Mouse (Mus musculus): ENCODE measurements around the gene Tekt2. TPM values are rescaled to one million over a fixed set of nuclear protein-coding genes. Genes with fewer than 3 reads are reported as not detected.
A peak's percentile ranks its signal among the peaks of the same experiment; 100 is the strongest.

The Tekt2 gene
- polyA plus RNA-seq, 1 experiment from 2014 or later, result 7.7 TPM

- no peak for ATAC-seq (ENCODE audit: low read depth)
- Histone ChIP-seq H3K9ac (replicated peaks; ENCODE audit: low read depth, low read length) (0 out of 2 replicates have a peak overlapping the region, but pooled peaks have one; percentile 21), H3K4me2 (ENCODE audit: low read depth, low read length) (peak overlapping the region; percentile 16; the same call in 1 of the 2 replicates), H3K27ac (ENCODE audit: low read depth, low read length) (no peak overlapping the region), H3K9me3 (ENCODE audit: control insufficient read depth, low read length) (no peaks in the 10 kb centered on the region), H3K4me3 (ENCODE audit: low read depth, low read length) (no peak overlapping the region), H3K27me3 (ENCODE audit: control insufficient read depth, insufficient read depth, low read length) (no peaks in the 10 kb centered on the region), H3K4me1 (ENCODE audit: control insufficient read depth, insufficient read depth, low read length) (peaks cover 7% of the 10 kb centered on the region), H3K36me3 (ENCODE audit: control insufficient read depth, insufficient read depth, low read length) (no peaks in the 10 kb centered on the region)
- WGBS, result 28% methylated on average over 13 of the region's 13 CpGs
Measured at GRCm38 (mm10) chr4:126324861-126325260, 627 bp downstream of the Tekt2 start.

GRCm38 (mm10) chr4:126322646-126323045 is 2.8 kb downstream of the Tekt2 start:
- H3K27ac ChIP-seq (ENCODE audit: low read depth, low read length), result no peak overlapping the region
- WGBS, result 94% methylated on average over 13 of the region's 13 CpGs
- no peaks in the 10 kb centered on the region for H3K9me3 ChIP-seq (ENCODE audit: control insufficient read depth, low read length)
- H3K9ac ChIP-seq (replicated peaks; ENCODE audit: low read depth, low read length), result no peak overlapping the region
- peaks cover 5% of the 10 kb centered on the region; the same call in 1 of the 2 replicates for H3K36me3 ChIP-seq (ENCODE audit: control insufficient read depth, insufficient read depth, low read length)
- no peak overlapping the region for H3K4me3 ChIP-seq (ENCODE audit: low read depth, low read length)
- H3K4me1 ChIP-seq (ENCODE audit: control insufficient read depth, insufficient read depth, low read length), result peaks cover 7% of the 10 kb centered on the region
- ATAC-seq (ENCODE audit: low read depth), result no peak
- no peaks in the 10 kb centered on the region for H3K27me3 ChIP-seq (ENCODE audit: control insufficient read depth, insufficient read depth, low read length)
- H3K4me2 ChIP-seq (ENCODE audit: low read depth, low read length), result no peak overlapping the region

GRCm38 (mm10) chr4:126321854-126322511 is 3.5 kb downstream of the Tekt2 start:
- peak; percentile 23 for ATAC-seq (ENCODE audit: low read depth)
- Histone ChIP-seq H3K27ac (ENCODE audit: low read depth, low read length) (no peak overlapping the region), H3K4me1 (ENCODE audit: control insufficient read depth, insufficient read depth, low read length) (peaks cover 7% of the 10 kb centered on the region), H3K9ac (replicated peaks; ENCODE audit: low read depth, low read length) (no peak overlapping the region), H3K27me3 (ENCODE audit: control insufficient read depth, insufficient read depth, low read length) (no peaks in the 10 kb centered on the region), H3K9me3 (ENCODE audit: control insufficient read depth, low read length) (no peaks in the 10 kb centered on the region), H3K4me2 (ENCODE audit: low read depth, low read length) (peak overlapping the region; percentile 76), H3K4me3 (ENCODE audit: low read depth, low read length) (peak overlapping the region; percentile 65), H3K36me3 (ENCODE audit: control insufficient read depth, insufficient read depth, low read length) (peaks cover 11% of the 10 kb centered on the region)
- 55% methylated on average over 28 of the region's 28 CpGs for WGBS

- peak; percentile 88 for ATAC-seq (ENCODE audit: low read depth)
- Histone ChIP-seq H3K4me3 (ENCODE audit: low read depth, low read length) (peak within 1 kb of the TSS; percentile 65), H3K9ac (replicated peaks; ENCODE audit: low read depth, low read length) (peak within 1 kb of the TSS; percentile 83)
Measured at GRCm38 (mm10) chr4:126321111-126321853, 4.2 kb downstream of the Tekt2 start, which contains the start of gene Adprhl2. Gene Adprhl2, minus strand, starts transcription at chr4:126321703.

GRCm38 (mm10) chr4:126319806-126320205 is 5.7 kb downstream of the Tekt2 start:
- H3K9me3 ChIP-seq (ENCODE audit: control insufficient read depth, low read length), result no peaks in the 10 kb centered on the region
- WGBS, result 96% methylated on average over 6 of the region's 6 CpGs
- H3K4me3 ChIP-seq (ENCODE audit: low read depth, low read length), result no peak overlapping the region
- H3K4me1 ChIP-seq (ENCODE audit: control insufficient read depth, insufficient read depth, low read length), result peaks cover 7% of the 10 kb centered on the region
- no peaks in the 10 kb centered on the region for H3K27me3 ChIP-seq (ENCODE audit: control insufficient read depth, insufficient read depth, low read length)
- ATAC-seq (ENCODE audit: low read depth), result no peak
- no peak overlapping the region for H3K4me2 ChIP-seq (ENCODE audit: low read depth, low read length)
- peaks cover 24% of the 10 kb centered on the region for H3K36me3 ChIP-seq (ENCODE audit: control insufficient read depth, insufficient read depth, low read length)
- no peak overlapping the region for H3K9ac ChIP-seq (replicated peaks; ENCODE audit: low read depth, low read length)
- H3K27ac ChIP-seq (ENCODE audit: low read depth, low read length), result no peak overlapping the region

More at GRCm38 (mm10) chr4:126321111-126321853, 4.2 kb downstream of the Tekt2 start, which contains the start of gene Adprhl2:
- peaks cover 18% of the 10 kb centered on the region for H3K36me3 ChIP-seq (ENCODE audit: control insufficient read depth, insufficient read depth, low read length)
- H3K4me1 ChIP-seq (ENCODE audit: control insufficient read depth, insufficient read depth, low read length), result peaks cover 7% of the 10 kb centered on the region
- no peaks in the 10 kb centered on the region for H3K27me3 ChIP-seq (ENCODE audit: control insufficient read depth, insufficient read depth, low read length)
- H3K9me3 ChIP-seq (ENCODE audit: control insufficient read depth, low read length), result no peaks in the 10 kb centered on the region
- WGBS, result under 1% methylated on average over 77 of the region's 80 CpGs
- H3K4me2 ChIP-seq (ENCODE audit: low read depth, low read length), result peak within 1 kb of the TSS; percentile 76
- H3K27ac ChIP-seq (ENCODE audit: low read depth, low read length), result peak within 1 kb of the TSS; percentile 81

DNA sequence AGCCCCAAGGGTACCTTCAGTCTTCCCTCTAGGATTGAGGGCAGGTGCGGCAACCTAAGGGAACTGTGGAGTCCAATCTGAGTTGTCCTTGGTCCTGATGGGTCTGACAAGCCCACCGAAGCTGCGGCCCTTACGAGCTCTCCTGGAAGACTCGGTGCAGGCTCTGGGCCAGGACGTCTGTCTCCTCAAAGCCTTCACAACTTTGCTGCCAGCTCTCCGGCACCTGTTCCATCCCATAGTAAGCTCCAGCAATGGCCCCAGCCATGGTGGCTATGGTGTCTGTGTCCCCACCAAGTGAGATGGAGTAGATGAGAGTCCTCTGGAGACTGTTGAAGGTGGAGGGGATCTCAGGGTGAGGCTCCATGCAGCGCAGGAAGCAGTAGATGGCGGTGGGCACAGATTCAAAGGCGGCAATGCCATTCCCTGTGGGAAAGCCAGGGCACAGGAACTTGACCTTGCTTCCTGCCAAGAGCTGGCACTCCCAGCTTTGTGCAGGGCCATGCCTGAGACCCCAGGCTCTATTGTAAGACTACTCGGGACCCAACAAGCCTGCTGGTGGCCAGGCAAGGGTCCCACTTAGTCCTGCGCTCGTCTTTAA is 8.9 kb downstream of the Tekt2 start:
- no peak for ATAC-seq (ENCODE audit: low read depth)
- Histone ChIP-seq H3K36me3 (ENCODE audit: control insufficient read depth, insufficient read depth, low read length) (peaks cover 31% of the 10 kb centered on the region), H3K4me3 (ENCODE audit: low read depth, low read length) (no peak overlapping the region), H3K9ac (replicated peaks; ENCODE audit: low read depth, low read length) (no peak overlapping the region), H3K4me2 (ENCODE audit: low read depth, low read length) (no peak overlapping the region), H3K27ac (ENCODE audit: low read depth, low read length) (no peak overlapping the region), H3K9me3 (ENCODE audit: control insufficient read depth, low read length) (no peaks in the 10 kb centered on the region), H3K27me3 (ENCODE audit: control insufficient read depth, insufficient read depth, low read length) (no peaks in the 10 kb centered on the region), H3K4me1 (ENCODE audit: control insufficient read depth, insufficient read depth, low read length) (peaks cover 7% of the 10 kb centered on the region)
- 94% methylated on average over 13 of the region's 13 CpGs for WGBS

GRCm38 (mm10) chr4:126315931-126316330 is 9.6 kb downstream of the Tekt2 start:
- ATAC-seq (ENCODE audit: low read depth), result no peak
- Histone ChIP-seq H3K4me3 (ENCODE audit: low read depth, low read length) (no peak overlapping the region), H3K9me3 (ENCODE audit: control insufficient read depth, low read length) (no peaks in the 10 kb centered on the region), H3K36me3 (ENCODE audit: control insufficient read depth, insufficient read depth, low read length) (peaks cover 31% of the 10 kb centered on the region), H3K27me3 (ENCODE audit: control insufficient read depth, insufficient read depth, low read length) (no peaks in the 10 kb centered on the region), H3K27ac (ENCODE audit: low read depth, low read length) (no peak overlapping the region), H3K4me1 (ENCODE audit: control insufficient read depth, insufficient read depth, low read length) (peaks cover 7% of the 10 kb centered on the region), H3K4me2 (ENCODE audit: low read depth, low read length) (no peak overlapping the region), H3K9ac (replicated peaks; ENCODE audit: low read depth, low read length) (no peak overlapping the region)
- WGBS, result 41% methylated on average over 5 of the region's 5 CpGs

- H3K4me3 ChIP-seq (ENCODE audit: low read depth, low read length), result no peak overlapping the region
- H3K36me3 ChIP-seq (ENCODE audit: control insufficient read depth, insufficient read depth, low read length), result peaks cover 31% of the 10 kb centered on the region
- no peaks in the 10 kb centered on the region for H3K9me3 ChIP-seq (ENCODE audit: control insufficient read depth, low read length)
- no peaks in the 10 kb centered on the region; the same call in 1 of the 2 replicates for H3K4me1 ChIP-seq (ENCODE audit: control insufficient read depth, insufficient read depth, low read length)
- H3K27ac ChIP-seq (ENCODE audit: low read depth, low read length), result no peak overlapping the region
- H3K27me3 ChIP-seq (ENCODE audit: control insufficient read depth, insufficient read depth, low read length), result no peaks in the 10 kb centered on the region
- H3K4me2 ChIP-seq (ENCODE audit: low read depth, low read length), result no peak overlapping the region
- no peak for ATAC-seq (ENCODE audit: low read depth)
- WGBS, result 57% methylated on average over 10 of the region's 10 CpGs
- no peak overlapping the region for H3K9ac ChIP-seq (replicated peaks; ENCODE audit: low read depth, low read length)
Measured at GRCm38 (mm10) chr4:126314393-126314792, 11.1 kb downstream of the Tekt2 start.

DNA sequence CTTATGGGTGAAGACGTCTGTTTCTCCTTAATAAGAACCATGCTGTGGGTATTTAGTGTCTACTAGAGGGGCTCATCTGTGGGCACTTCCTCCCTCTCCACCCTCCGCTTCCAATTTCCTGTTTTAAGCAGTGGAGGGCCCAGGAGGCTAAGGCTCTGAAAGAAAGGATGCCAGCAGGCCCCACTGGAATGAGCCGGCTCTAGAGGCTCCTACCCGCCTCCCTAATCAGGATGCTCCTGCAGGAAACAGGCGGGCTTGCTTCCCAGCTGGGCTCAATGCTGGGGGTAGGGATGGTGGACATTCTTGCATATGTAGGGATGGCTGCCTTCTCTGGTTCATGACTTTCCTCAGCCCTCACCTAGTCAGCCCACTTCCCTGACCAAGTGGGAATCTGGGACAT is 12.3 kb downstream of the Tekt2 start:
- Histone ChIP-seq H3K9ac (replicated peaks; ENCODE audit: low read depth, low read length) (no peak overlapping the region), H3K36me3 (ENCODE audit: control insufficient read depth, insufficient read depth, low read length) (peaks cover 31% of the 10 kb centered on the region), H3K9me3 (ENCODE audit: control insufficient read depth, low read length) (no peaks in the 10 kb centered on the region), H3K4me3 (ENCODE audit: low read depth, low read length) (no peak overlapping the region), H3K4me2 (ENCODE audit: low read depth, low read length) (no peak overlapping the region), H3K4me1 (ENCODE audit: control insufficient read depth, insufficient read depth, low read length) (no peaks in the 10 kb centered on the region; the same call in 1 of the 2 replicates), H3K27me3 (ENCODE audit: control insufficient read depth, insufficient read depth, low read length) (no peaks in the 10 kb centered on the region), H3K27ac (ENCODE audit: low read depth, low read length) (no peak overlapping the region)
- 39% methylated on average over 5 of the region's 5 CpGs for WGBS
- ATAC-seq (ENCODE audit: low read depth), result no peak
